Mouse (Mus musculus) limb, embryonic 11.5 days (tissue): ENCODE results near the gene Unkl. TPM values are rescaled to one million over a fixed set of nuclear protein-coding genes. Genes with fewer than 3 reads are reported as not detected.

ENCODE experiments used
- ATAC-seq: fragments of 200-750 bp; cut with Nextera tagmentation; 2 replicates; pipeline ENCODE4 v1.8.0; 2017; ENCODE audit warnings: low read depth; ENCODE audit not compliant: insufficient number of reproducible peaks, low FRiP score, low TSS enrichment
- DNase-seq: peaks from one replicate; pipeline ENCODE4 v3.0.0-alpha.2; 2015; ENCODE audit warnings: low spot score
- H3K27ac ChIP-seq: fragments of 300-500 bp; sonication (generic); replicated peaks from 2 replicates; pipeline ENCODE4 v1.5.1; 2014; ENCODE audit warnings: low read depth, mild to moderate bottlenecking, low read length
- H3K27me3 ChIP-seq: fragments of 300-500 bp; sonication (generic); 2 replicates; pipeline ENCODE4 v1.6.1; 2014; ENCODE audit warnings: mild to moderate bottlenecking, low read length, mixed read lengths; ENCODE audit not compliant: control insufficient read depth, insufficient read depth
- H3K36me3 ChIP-seq: fragments of 300-500 bp; sonication (generic); 2 replicates; pipeline ENCODE4 v1.6.1; 2014; ENCODE audit warnings: mild to moderate bottlenecking, low read length, moderate library complexity, mixed read lengths; ENCODE audit not compliant: control insufficient read depth, insufficient read depth
- H3K4me1 ChIP-seq: fragments of 300-500 bp; sonication (generic); 2 replicates; pipeline ENCODE4 v1.6.1; 2014; ENCODE audit warnings: low read length, mixed read lengths; ENCODE audit not compliant: control insufficient read depth, insufficient read depth
- H3K4me2 ChIP-seq: fragments of 300-500 bp; sonication (generic); 2 replicates; pipeline ENCODE4 v1.6.1; 2014; ENCODE audit warnings: low read depth, mild to moderate bottlenecking, moderate library complexity; ENCODE audit not compliant: severe bottlenecking
- H3K4me3 ChIP-seq: fragments of 300-500 bp; sonication (generic); 2 replicates; pipeline ENCODE4 v1.5.1; 2014; ENCODE audit warnings: low read depth, low read length
- H3K9ac ChIP-seq: fragments of 300-500 bp; sonication (generic); 2 replicates; pipeline ENCODE4 v1.6.1; 2014; ENCODE audit warnings: mild to moderate bottlenecking, low read length
- H3K9me3 ChIP-seq: fragments of 300-500 bp; sonication (generic); 2 replicates; pipeline ENCODE4 v1.6.1; 2016; ENCODE audit warnings: low read length; ENCODE audit not compliant: control insufficient read depth
- WGBS: fragments of 180-500 bp; shearing (Covaris S2); extraction: QIAGEN DNeasy Blood & Tissue Kit; methylation state at CpG from one replicate; pipeline ENCODE4 v1.1.7; 2014; 5-methylcytosine and 5-hydroxymethylcytosine counted together
- polyA plus RNA-seq: library from polyadenylated mRNA; unstranded; fragments of >200 nt; fragmentation: Nextera tagmentation; extraction: Ambion mirVana; gene quantifications from 2 replicates; pipeline ENCODE4 v1.2.1, GENCODE M21; 2014

Unkl gene
- polyA plus RNA-seq, 1 experiment from 2014 or later: 5.8 TPM

GRCm38 (mm10) chr17:25255110-25255509, 66.9 kb downstream of the Unkl start:
- Histone ChIP-seq H3K9me3 (no peaks in the 10 kb centered on the region), H3K4me2 (no peak overlapping the region), H3K27ac (no peak overlapping the region), H3K4me3 (no peak overlapping the region), H3K36me3 (no peaks in the 10 kb centered on the region), H3K27me3 (peaks cover 30% of the 10 kb centered on the region), H3K9ac (no peak overlapping the region), H3K4me1 (peaks cover 18% of the 10 kb centered on the region)
- WGBS: 66% methylated on average over 2 of the region's 2 CpGs
- no peak for DNase-seq
- ATAC-seq: no peak

- Histone ChIP-seq H3K9ac (peak within 1 kb of the TSS; percentile 41), H3K27ac (no peak within 1 kb of the TSS), H3K4me3 (peak within 1 kb of the TSS; percentile 31), H3K4me2 (peak within 1 kb of the TSS; percentile 67), H3K36me3 (no peaks in the 10 kb centered on the region), H3K9me3 (no peaks in the 10 kb centered on the region), H3K27me3 (peaks cover 30% of the 10 kb centered on the region), H3K4me1 (peaks cover 18% of the 10 kb centered on the region)
- DNase-seq (peak; percentile 68), ATAC-seq (peak; percentile 49; the same call in 1 of the 2 replicates)
- WGBS: 5% methylated on average over 35 of the region's 35 CpGs
Observed at GRCm38 (mm10) chr17:25256140-25256754, 68.0 kb downstream of the Unkl start, which contains the start of gene Baiap3. TSS of gene Baiap3 (minus strand) at chr17:25256364.

GRCm38 (mm10) chr17:25257804-25258261, 69.6 kb downstream of the Unkl start:
- DNase-seq (no peak), ATAC-seq (no peak)
- H3K4me2 ChIP-seq: no peak overlapping the region
- no peak overlapping the region for H3K27ac ChIP-seq
- 59% methylated on average over 6 of the region's 6 CpGs for WGBS
- H3K9me3 ChIP-seq: no peaks in the 10 kb centered on the region
- peaks cover 18% of the 10 kb centered on the region for H3K4me1 ChIP-seq
- no peak overlapping the region for H3K4me3 ChIP-seq
- peaks cover 6% of the 10 kb centered on the region for H3K36me3 ChIP-seq
- H3K9ac ChIP-seq: no peak overlapping the region
- peaks cover 30% of the 10 kb centered on the region for H3K27me3 ChIP-seq

GRCm38 (mm10) chr17:25264453-25264852, 76.3 kb downstream of the Unkl start:
- ATAC-seq (no peak), DNase-seq (no peak)
- Histone ChIP-seq H3K27me3 (no peaks in the 10 kb centered on the region), H3K9me3 (no peaks in the 10 kb centered on the region), H3K9ac (no peak overlapping the region), H3K4me1 (no peaks in the 10 kb centered on the region), H3K36me3 (peaks cover 61% of the 10 kb centered on the region), H3K27ac (no peak overlapping the region), H3K4me3 (no peak overlapping the region), H3K4me2 (no peak overlapping the region)
- 83% methylated on average over 3 of the region's 3 CpGs for WGBS

GRCm38 (mm10) chr17:25270795-25271335, 82.7 kb downstream of the Unkl start:
- Histone ChIP-seq H3K4me3 (no peak overlapping the region), H3K36me3 (peaks cover 38% of the 10 kb centered on the region), H3K4me2 (peak overlapping the region; percentile 20; the same call in 1 of the 2 replicates), H3K27me3 (no peaks in the 10 kb centered on the region), H3K9ac (no peak overlapping the region; the same call in 1 of the 2 replicates), H3K4me1 (peaks cover 15% of the 10 kb centered on the region), H3K27ac (no peak overlapping the region), H3K9me3 (no peaks in the 10 kb centered on the region)
- ATAC-seq (no peak), DNase-seq (no peak)
- 95% methylated on average over 2 of the region's 2 CpGs for WGBS

GRCm38 (mm10) chr17:25272326-25272725, 84.1 kb downstream of the Unkl start:
- H3K27me3 ChIP-seq: no peaks in the 10 kb centered on the region
- 0 out of 2 replicates have a peak overlapping the region, but pooled peaks have one; percentile 26 for H3K27ac ChIP-seq
- peak overlapping the region; percentile 100 for H3K9ac ChIP-seq
- DNase-seq (no peak), ATAC-seq (no peak)
- peak overlapping the region; percentile 98 for H3K4me2 ChIP-seq
- peaks cover 15% of the 10 kb centered on the region for H3K4me1 ChIP-seq
- 0% methylated on average over 10 of the region's 10 CpGs for WGBS
- H3K9me3 ChIP-seq: no peaks in the 10 kb centered on the region
- peak overlapping the region; percentile 100 for H3K4me3 ChIP-seq
- H3K36me3 ChIP-seq: peaks cover 27% of the 10 kb centered on the region

GRCm38 (mm10) chr17:25272951-25273705, 84.9 kb downstream of the Unkl start:
- DNase-seq (peak; percentile 93), ATAC-seq (peak; percentile 89)
- Histone ChIP-seq H3K9me3 (no peaks in the 10 kb centered on the region), H3K4me1 (peaks cover 15% of the 10 kb centered on the region), H3K27ac (peak overlapping the region; percentile 98), H3K4me3 (peak overlapping the region; percentile 100), H3K27me3 (no peaks in the 10 kb centered on the region), H3K36me3 (peaks cover 19% of the 10 kb centered on the region), H3K9ac (peak overlapping the region; percentile 100), H3K4me2 (peak overlapping the region; percentile 98)
- WGBS: under 1% methylated on average over 91 of the region's 92 CpGs

GRCm38 (mm10) chr17:25273706-25274501, 85.7 kb downstream of the Unkl start:
- peak; percentile 89 for ATAC-seq
- WGBS: 1% methylated on average over 36 of the region's 45 CpGs
- peak overlapping the region; percentile 100 for H3K9ac ChIP-seq

More at GRCm38 (mm10) chr17:25273706-25274501, 85.7 kb downstream of the Unkl start:
- Histone ChIP-seq H3K27ac (peak overlapping the region; percentile 98), H3K27me3 (no peaks in the 10 kb centered on the region), H3K4me3 (peak overlapping the region; percentile 100), H3K4me2 (peak overlapping the region; percentile 98; the same call in 1 of the 2 replicates), H3K4me1 (peaks cover 15% of the 10 kb centered on the region), H3K36me3 (peaks cover 12% of the 10 kb centered on the region), H3K9me3 (no peaks in the 10 kb centered on the region)
- DNase-seq: peak; percentile 98
